26 mouse cellular contexts compared by ENCODE assay signal in the genomic region with DNA sequence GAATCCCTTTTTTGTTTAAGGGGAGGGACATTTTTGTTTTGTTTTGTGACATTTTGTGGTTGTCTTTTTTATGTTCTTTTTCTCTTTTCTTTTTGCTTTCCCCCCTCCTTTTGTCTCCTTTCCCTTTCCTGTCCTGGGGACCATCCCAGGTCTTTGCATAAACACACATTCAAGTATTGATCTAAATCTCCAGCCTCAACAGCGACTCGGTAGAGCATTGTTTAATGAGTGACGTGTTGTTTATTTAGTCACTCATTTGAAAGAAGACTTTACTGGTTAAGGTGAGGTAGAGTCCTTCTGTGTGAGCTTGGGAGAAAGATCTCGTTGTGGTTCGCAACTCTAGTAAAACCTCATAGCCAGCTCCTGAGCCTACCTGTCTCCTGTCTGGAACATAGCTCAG. TPM values are rescaled to one million over a fixed set of nuclear protein-coding genes. Genes with fewer than 3 reads are reported as not detected.
A peak's percentile ranks its signal among the peaks of the same experiment; 100 is the strongest.
DNase-seq lines count a peak whose midpoint lies in the region; ATAC-seq and TF ChIP-seq lines count a peak whose summit lies in the region.
"Had no signal": no experiment of that assay in that cellular context is flagged by ENCODE, and none has a peak within 500 bp of the region (broad histone marks: within the 10 kb centered on the region; RNA-seq: fewer than 3 reads in every experiment).

No protein-coding gene starts in this region.

- peaks cover 76% of the 10 kb centered on the region for H3K4me1 ChIP-seq in heart, embryonic 13.5 days
- H3K4me1 ChIP-seq in bone marrow macrophage, adult 2 months (ENCODE audit: control insufficient read depth, insufficient read depth, low read length) = peaks cover 51% of the 10 kb centered on the region
- H3K4me1 ChIP-seq in liver, embryonic 12.5 days = peaks cover 56% of the 10 kb centered on the region
- H3K4me1 ChIP-seq in liver, postnatal 0 days (ENCODE audit: insufficient read depth) = peaks cover 45% of the 10 kb centered on the region

- peaks cover 41% of the 10 kb centered on the region for H3K36me3 ChIP-seq in heart, embryonic 13.5 days
- peaks cover 79% of the 10 kb centered on the region for H3K36me3 ChIP-seq in liver, embryonic 12.5 days
- H3K36me3 ChIP-seq in liver, postnatal 0 days (replicated peaks; ENCODE audit: insufficient read depth, low read length) = peaks cover 22% of the 10 kb centered on the region

- no peak for TF ChIP-seq EP300 in liver, postnatal 0 days (IDR thresholded peaks at IDR 0.05; ENCODE audit: low read depth)

- no peak overlapping the region for H3K4me3 ChIP-seq in heart, embryonic 13.5 days
- no peak overlapping the region for H3K4me3 ChIP-seq in bone marrow macrophage, adult 2 months (ENCODE audit: insufficient read depth, low read length)
- no peak overlapping the region for H3K4me3 ChIP-seq in liver, embryonic 12.5 days
- H3K4me3 ChIP-seq in liver, postnatal 0 days (ENCODE audit: low read depth, low read length) = no peak overlapping the region
- H3K4me3 ChIP-seq: forebrain, embryonic 12.5 days; hindbrain, embryonic 13.5 days; lung, embryonic 15.5 days; stomach, embryonic 15.5 days had no signal

- TF ChIP-seq CTCF in bone marrow macrophage, adult 2 months (IDR thresholded peaks at IDR 0.05; ENCODE audit: low read depth, low read length) = no peak
- no peak for TF ChIP-seq CTCF in liver, postnatal 0 days (IDR thresholded peaks at IDR 0.05; ENCODE audit: low read depth)

- no peaks in the 10 kb centered on the region for H3K9me3 ChIP-seq in heart, embryonic 13.5 days
- no peaks in the 10 kb centered on the region for H3K9me3 ChIP-seq in liver, embryonic 12.5 days (replicated peaks)
- no peaks in the 10 kb centered on the region for H3K9me3 ChIP-seq in liver, postnatal 0 days (ENCODE audit: low read length)
- H3K9me3 ChIP-seq: forebrain, embryonic 12.5 days; hindbrain, embryonic 13.5 days; lung, embryonic 15.5 days; stomach, embryonic 15.5 days had no signal

- H3K27ac ChIP-seq in heart, embryonic 13.5 days (replicated peaks) = peak overlapping the region; percentile 90
- peak overlapping the region; percentile 93 for H3K27ac ChIP-seq in bone marrow macrophage, adult 2 months (ENCODE audit: insufficient read depth, low read depth, low read length)
- 0 out of 2 replicates have a peak overlapping the region, but pooled peaks have one; percentile 22 for H3K27ac ChIP-seq in liver, embryonic 12.5 days
- H3K27ac ChIP-seq in liver, postnatal 0 days (ENCODE audit: low read depth) = peak overlapping the region; percentile 52
- H3K27ac ChIP-seq: forebrain, embryonic 12.5 days; hindbrain, embryonic 13.5 days; lung, embryonic 15.5 days; stomach, embryonic 15.5 days had no signal

- H3K9ac ChIP-seq in heart, embryonic 13.5 days = no peak overlapping the region
- H3K9ac ChIP-seq in liver, embryonic 12.5 days = no peak overlapping the region
- H3K9ac ChIP-seq in liver, postnatal 0 days (replicated peaks) = no peak overlapping the region
- H3K9ac ChIP-seq: forebrain, embryonic 12.5 days; hindbrain, embryonic 13.5 days; lung, embryonic 15.5 days; stomach, embryonic 15.5 days had no signal

- no peaks in the 10 kb centered on the region for H3K27me3 ChIP-seq in heart, embryonic 13.5 days (replicated peaks)
- no peaks in the 10 kb centered on the region for H3K27me3 ChIP-seq in liver, embryonic 12.5 days (replicated peaks)
- H3K27me3 ChIP-seq in liver, postnatal 0 days (ENCODE audit: insufficient read depth, low read length) = no peaks in the 10 kb centered on the region
- H3K27me3 ChIP-seq: forebrain, embryonic 12.5 days; hindbrain, embryonic 13.5 days; lung, embryonic 15.5 days; megakaryocyte, embryonic 14.5 days; stomach, embryonic 15.5 days had no signal

- no peak overlapping the region for H3K4me2 ChIP-seq in heart, embryonic 13.5 days
- H3K4me2 ChIP-seq in liver, embryonic 12.5 days = peak overlapping the region; percentile 28
- H3K4me2 ChIP-seq in liver, postnatal 0 days (ENCODE audit: low read depth, low read length) = peak overlapping the region; percentile 44
- H3K4me2 ChIP-seq: forebrain, embryonic 12.5 days; hindbrain, embryonic 13.5 days; lung, embryonic 15.5 days; stomach, embryonic 15.5 days had no signal

- no peak for DNase-seq in heart, adult 18-20 months
- no peak for DNase-seq in liver, postnatal 0 days
- DNase-seq in adrenal gland, postnatal 4 days (ENCODE audit: low spot score in 2 of 2) = no peak
- no peak for DNase-seq in frontal cortex, adult 2 months (ENCODE audit: extremely low spot score in 1 of 2, low spot score in 1 of 2)
- DNase-seq: adrenal gland, postnatal 25 days; cerebellum, adult 2 months; cerebellum, postnatal 14 days; heart, postnatal 4 days; kidney, adult 8-10 months; kidney, postnatal 10 days; layer of hippocampus, postnatal 36 days; left cerebral cortex, postnatal 4 days; midbrain, embryonic 14.5 days; retina, postnatal 1 day; right cerebral cortex, postnatal 14 days; thymus, adult 18-20 months; thymus, postnatal 25 days had no signal

- no peak for TF ChIP-seq POLR2A in bone marrow macrophage, adult 2 months (IDR thresholded peaks at IDR 0.05; ENCODE audit: borderline replicate concordance, low read depth, low read length)

- 61% methylated on average over 5 of the region's 5 CpGs for WGBS in heart, embryonic 13.5 days
- whole genome bisulfite sequencing in liver, embryonic 12.5 days (ENCODE audit: insufficient replicate concordance) = 73% methylated on average over 5 of the region's 5 CpGs
- 59% methylated on average over 5 of the region's 5 CpGs for WGBS in liver, postnatal 0 days (ENCODE audit: insufficient replicate concordance)

- no peak for ATAC-seq in heart, embryonic 13.5 days (ENCODE audit: extremely low read depth, insufficient number of reproducible peaks, low FRiP score, low TSS enrichment)
- ATAC-seq in liver, embryonic 12.5 days = no peak
- ATAC-seq in liver, postnatal 0 days = peak; percentile 75
- ATAC-seq: CD4-positive, CD25-positive, alpha-beta regulatory T cell, adult 4 months had no signal

RNA-seq across cellular contexts. Expression of a gene that starts 13.7 kb away (rescaled TPM):
- 425 and 459 TPM in 2 replicates for polyA plus RNA-seq in heart, embryonic 13.5 days (2015; fragmentation: Nextera tagmentation; extraction: Ambion mirVana)
- 100 to 1,000 TPM; 136 to 148 TPM for total RNA-seq in heart, adult 18-20 months (2021)
- polyA plus RNA-seq in bone marrow macrophage, adult 2 months (2012; ENCODE audit: insufficient read depth, insufficient read length, missing spikeins) = 327 and 351 TPM in 2 replicates
- polyA plus RNA-seq in liver, embryonic 12.5 days (2016; fragmentation: Nextera tagmentation; extraction: Ambion mirVana) = 307 and 317 TPM in 2 replicates
- 271 and 284 TPM in 2 replicates for polyA plus RNA-seq in liver, postnatal 0 days (2015; fragmentation: Nextera tagmentation; extraction: Ambion mirVana)
- total RNA-seq in adrenal gland, postnatal 4 days (2021) = 100 to 1,000 TPM; 288 to 291 TPM
- 267 and 289 TPM in 2 replicates for polyA plus RNA-seq in frontal cortex, adult 2 months (2012; rRNA removed)

RNA-seq across cellular contexts. Expression of a gene that starts 13.8 kb away (rescaled TPM):
- 6.8 TPM in 2 replicates for polyA plus RNA-seq in heart, embryonic 13.5 days (2015; fragmentation: Nextera tagmentation; extraction: Ambion mirVana)
- 1 to 10 TPM; 7.6 to 8.4 TPM for total RNA-seq in heart, adult 18-20 months (2021)
- polyA plus RNA-seq in bone marrow macrophage, adult 2 months (2012; ENCODE audit: insufficient read depth, insufficient read length, missing spikeins) = 27.7 and 31.0 TPM in 2 replicates
- 6.0 and 6.3 TPM in 2 replicates for polyA plus RNA-seq in liver, embryonic 12.5 days (2016; fragmentation: Nextera tagmentation; extraction: Ambion mirVana)
- polyA plus RNA-seq in liver, postnatal 0 days (2015; fragmentation: Nextera tagmentation; extraction: Ambion mirVana) = 1.5 and 1.9 TPM in 2 replicates
- 10 to 100 TPM; 27.8 to 31.1 TPM for total RNA-seq in adrenal gland, postnatal 4 days (2021)
- 21.7 and 22.3 TPM in 2 replicates for polyA plus RNA-seq in frontal cortex, adult 2 months (2012; rRNA removed)

Comparison
In these comparisons a context has a peak if more than half of its experiments do, and no peak if none do; other contexts are left out.
1. H3K27ac ChIP-seq: peak in every context shown above with its lines; median percentile 93 in bone marrow macrophage, adult 2 months; 90 in heart, embryonic 13.5 days; 52 in liver, postnatal 0 days; 22 in liver, embryonic 12.5 days.